Mouse (Mus musculus) bone marrow macrophage, adult 2 months (primary cell): Measurements from ENCODE around the gene Nbea.

Experiments
- CTCF ChIP-seq: IDR thresholded peaks from 2 replicates; pipeline ENCODE4 v1.5.1; 2012; ENCODE audit warnings: low read depth, mild to moderate bottlenecking, low read length, moderate library complexity
- POLR2A ChIP-seq: IDR thresholded peaks from 2 replicates; pipeline ENCODE4 v1.6.1; 2012; ENCODE audit warnings: mild to moderate bottlenecking, low read depth, low read length, borderline replicate concordance

- TF ChIP-seq CTCF, result no peak
- no peak for TF ChIP-seq POLR2A
These were observed 936 bp downstream of the Nbea start for GRCm38 (mm10) chr3:56182371-56183158.
